Mouse (Mus musculus): Measurements from ENCODE around the gene Smim13.
A peak's percentile ranks its signal among the peaks of the same experiment; 100 is the strongest.

DNA sequence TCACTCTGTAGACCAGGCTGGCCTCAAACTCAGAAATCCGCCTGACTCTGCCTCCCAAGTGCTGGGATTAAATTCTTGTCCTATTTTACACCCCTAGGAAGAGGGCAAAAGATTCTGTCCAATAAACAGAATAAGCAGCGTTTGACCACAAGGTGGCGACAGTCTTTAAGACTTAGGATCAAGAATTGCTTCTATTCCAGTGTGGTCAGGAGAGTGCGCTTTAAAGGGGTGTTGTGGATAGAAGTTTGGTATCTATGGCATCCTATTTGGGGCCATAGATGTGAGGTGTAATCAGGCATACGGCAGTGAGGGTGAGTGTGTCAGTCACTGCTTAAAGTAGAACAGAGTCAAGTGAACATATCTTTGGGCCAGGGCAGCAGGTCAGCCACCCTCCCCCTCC, 33.6 kb downstream of the Smim13 start:
- TF ChIP-seq CTCF (conservative IDR thresholded peaks at IDR 0.05; ENCODE audit: low read length): peak; percentile 61
- no peak for TF ChIP-seq POU5F1 (IDR thresholded peaks at IDR 0.05; ENCODE audit: borderline replicate concordance, low read length)
